In the genomic region with DNA sequence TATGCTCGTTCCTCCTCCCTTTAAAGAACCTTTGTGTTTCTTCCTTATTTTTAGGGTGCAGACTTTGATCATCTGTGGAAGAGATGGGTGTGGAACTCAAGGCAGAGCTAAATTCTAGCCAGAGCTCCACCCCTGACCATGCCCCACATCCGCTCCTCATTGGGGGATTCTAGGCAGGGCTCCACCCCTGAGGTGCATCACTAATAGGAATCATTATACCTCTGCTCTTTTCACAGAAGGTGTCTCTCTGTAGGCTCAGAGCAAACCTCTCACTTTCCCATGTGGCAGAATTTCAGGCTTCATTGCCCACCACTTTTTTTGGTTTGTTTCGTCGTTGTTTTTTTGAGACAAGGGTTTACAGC, we compare ENCODE assay signal across 8 mouse cellular contexts. TPM values are rescaled to one million over a fixed set of nuclear protein-coding genes. Genes with fewer than 3 reads are reported as not detected.
A peak's percentile ranks its signal among the peaks of the same experiment; 100 is the strongest.
DNase-seq lines count a peak whose midpoint lies in the region; ATAC-seq and TF ChIP-seq lines count a peak whose summit lies in the region.

No protein-coding gene starts in this region.

- no peak for ATAC-seq in kidney, embryonic 16.5 days (ENCODE audit: low FRiP score, low TSS enrichment)
- no peak for ATAC-seq in hindbrain, embryonic 13.5 days (ENCODE audit: low FRiP score)

- WGBS in kidney, embryonic 16.5 days, result 58% methylated on average over 4 of the region's 4 CpGs
- 73% methylated on average over 4 of the region's 4 CpGs for WGBS in hindbrain, embryonic 13.5 days
- 48% methylated on average over 4 of the region's 4 CpGs for WGBS in olfactory bulb, adult 2 months

- H3K4me3 ChIP-seq in kidney, embryonic 16.5 days (ENCODE audit: low read length), result no peak overlapping the region
- no peak overlapping the region for H3K4me3 ChIP-seq in hindbrain, embryonic 13.5 days
- no peak overlapping the region for H3K4me3 ChIP-seq in olfactory bulb, adult 2 months (ENCODE audit: insufficient read depth, low read depth, low read length)

- H3K27ac ChIP-seq in kidney, embryonic 16.5 days (ENCODE audit: low read length), result peak overlapping the region; percentile 37; the same call in 1 of the 2 replicates
- peak overlapping the region; percentile 35; the same call in 1 of the 2 replicates for H3K27ac ChIP-seq in hindbrain, embryonic 13.5 days
- H3K27ac ChIP-seq in olfactory bulb, adult 2 months (ENCODE audit: insufficient read depth, low read depth, low read length), result peak overlapping the region; percentile 19; the same call in 1 of the 2 replicates

- TF ChIP-seq POLR2A in olfactory bulb, adult 2 months (IDR thresholded peaks at IDR 0.05; ENCODE audit: insufficient read depth, low read depth, low read length), result no peak

- no peaks in the 10 kb centered on the region for H3K36me3 ChIP-seq in kidney, embryonic 16.5 days (ENCODE audit: insufficient read depth, low read length)
- H3K36me3 ChIP-seq in hindbrain, embryonic 13.5 days, result no peaks in the 10 kb centered on the region

- peak overlapping the region; percentile 51 for H3K9ac ChIP-seq in kidney, embryonic 16.5 days (replicated peaks; ENCODE audit: low read length)
- no peak overlapping the region; the same call in 1 of the 2 replicates for H3K9ac ChIP-seq in hindbrain, embryonic 13.5 days

- no peaks in the 10 kb centered on the region for H3K27me3 ChIP-seq in kidney, embryonic 16.5 days (ENCODE audit: insufficient read depth, low read length)
- H3K27me3 ChIP-seq in hindbrain, embryonic 13.5 days, result no peaks in the 10 kb centered on the region

- intact Hi-C loops in heart, postnatal 10 days (cut with DNase I), result loop anchor here (1.0 to 2.0 kb wide), 2 partner anchors 16 to 25 kb away; no protein-coding TSS in a partner anchor

- DNase-seq in kidney, postnatal 10 days, result no peak
- DNase-seq in MEL-GATA-1-ER (ENCODE audit: extremely low read depth, low read depth), result peak; percentile 83
- DNase-seq in right cerebral cortex, postnatal 25 days, result no peak
- DNase-seq in cerebellum, postnatal 14 days, result no peak
- DNase-seq in heart, postnatal 10 days, result no peak

- H3K4me2 ChIP-seq in kidney, embryonic 16.5 days (replicated peaks; ENCODE audit: low read depth, low read length), result 0 out of 2 replicates have a peak overlapping the region, but pooled peaks have one; percentile 31
- no peak overlapping the region for H3K4me2 ChIP-seq in hindbrain, embryonic 13.5 days

- no peak for TF ChIP-seq CTCF in olfactory bulb, adult 2 months (IDR thresholded peaks at IDR 0.05; ENCODE audit: insufficient read depth, low read depth, low read length)

- no peaks in the 10 kb centered on the region for H3K9me3 ChIP-seq in kidney, embryonic 16.5 days (ENCODE audit: low read length)
- no peaks in the 10 kb centered on the region for H3K9me3 ChIP-seq in hindbrain, embryonic 13.5 days

- H3K4me1 ChIP-seq in kidney, embryonic 16.5 days (ENCODE audit: insufficient read depth, low read length), result peaks cover 42% of the 10 kb centered on the region
- H3K4me1 ChIP-seq in hindbrain, embryonic 13.5 days (replicated peaks), result peaks cover 35% of the 10 kb centered on the region
- peaks cover 33% of the 10 kb centered on the region for H3K4me1 ChIP-seq in olfactory bulb, adult 2 months (ENCODE audit: control insufficient read depth, insufficient read depth, low read length)

RNA-seq across cellular contexts. Expression of gene Btbd2, which starts 2.0 kb away (rescaled TPM):
- polyA plus RNA-seq in kidney, embryonic 16.5 days (2015; fragmentation: Nextera tagmentation; extraction: Ambion mirVana), result 21.0 and 74.8 TPM in 2 replicates
- 75.7 and 77.8 TPM in 2 replicates for polyA plus RNA-seq in hindbrain, embryonic 13.5 days (2015; fragmentation: Nextera tagmentation; extraction: Ambion mirVana)
- polyA plus RNA-seq in olfactory bulb, adult 2 months (2012; ENCODE audit: insufficient read depth, insufficient read length, low replicate concordance, missing spikeins), result not detected in 2 replicates
- 10 to 100 TPM; 42.2 to 46.4 TPM for total RNA-seq in heart, postnatal 10 days (2021)

RNA-seq across cellular contexts. Expression of gene Mknk2, which starts 19.1 kb away (rescaled TPM):
- 71.1 and 108 TPM in 2 replicates for polyA plus RNA-seq in kidney, embryonic 16.5 days (2015; fragmentation: Nextera tagmentation; extraction: Ambion mirVana)
- 55.4 and 56.2 TPM in 2 replicates for polyA plus RNA-seq in hindbrain, embryonic 13.5 days (2015; fragmentation: Nextera tagmentation; extraction: Ambion mirVana)
- polyA plus RNA-seq in olfactory bulb, adult 2 months (2012; ENCODE audit: insufficient read depth, insufficient read length, low replicate concordance, missing spikeins), result not detected in 2 replicates
- total RNA-seq in heart, postnatal 10 days (2021), result 100 to 1,000 TPM; 143 to 159 TPM

RNA-seq across cellular contexts. Expression of gene Csnk1g2, which starts 36.2 kb away (rescaled TPM):
- polyA plus RNA-seq in kidney, embryonic 16.5 days (2015; fragmentation: Nextera tagmentation; extraction: Ambion mirVana), result 30.8 and 93.6 TPM in 2 replicates
- polyA plus RNA-seq in hindbrain, embryonic 13.5 days (2015; fragmentation: Nextera tagmentation; extraction: Ambion mirVana), result 98.5 and 102 TPM in 2 replicates
- polyA plus RNA-seq in olfactory bulb, adult 2 months (2012; ENCODE audit: insufficient read depth, insufficient read length, low replicate concordance, missing spikeins), result 431 TPM in 1 of 2 replicates, not detected in the other
- 100 to 1,000 TPM; 137 to 141 TPM for total RNA-seq in heart, postnatal 10 days (2021)

RNA-seq across cellular contexts. Expression of gene Mob3a, which starts 43.0 kb away (rescaled TPM):
- polyA plus RNA-seq in kidney, embryonic 16.5 days (2015; fragmentation: Nextera tagmentation; extraction: Ambion mirVana), result 43.1 and 43.2 TPM in 2 replicates
- 51.8 and 56.8 TPM in 2 replicates for polyA plus RNA-seq in hindbrain, embryonic 13.5 days (2015; fragmentation: Nextera tagmentation; extraction: Ambion mirVana)
- not detected in 2 replicates for polyA plus RNA-seq in olfactory bulb, adult 2 months (2012; ENCODE audit: insufficient read depth, insufficient read length, low replicate concordance, missing spikeins)
- 10 to 100 TPM; 10.1 to 11.3 TPM for total RNA-seq in heart, postnatal 10 days (2021)

RNA-seq across cellular contexts. Expression of gene Izumo4, which starts 43.2 kb away (rescaled TPM):
- 23.3 and 23.8 TPM in 2 replicates for polyA plus RNA-seq in kidney, embryonic 16.5 days (2015; fragmentation: Nextera tagmentation; extraction: Ambion mirVana)
- polyA plus RNA-seq in hindbrain, embryonic 13.5 days (2015; fragmentation: Nextera tagmentation; extraction: Ambion mirVana), result 36.4 and 42.8 TPM in 2 replicates
- not detected in 2 replicates for polyA plus RNA-seq in olfactory bulb, adult 2 months (2012; ENCODE audit: insufficient read depth, insufficient read length, low replicate concordance, missing spikeins)
- total RNA-seq in heart, postnatal 10 days (2021), result 1 to 10 TPM; 2.9 to 4.1 TPM
